Mouse (Mus musculus) liver, adult 2 months (tissue): Measurements from ENCODE around the gene Gnai2. TPM values are rescaled to one million over a fixed set of nuclear protein-coding genes. Genes with fewer than 3 reads are reported as not detected.
A peak's percentile ranks its signal among the peaks of the same experiment; 100 is the strongest.

ENCODE experiments used
- DNase-seq: peaks from one replicate; pipeline ENCODE4 v3.0.0-alpha.2; 2011; ENCODE audit warnings: low read depth, low spot score; ENCODE audit errors: extremely low read depth
- H3K27ac ChIP-seq: fragments of 200-500 bp; replicated peaks from 2 replicates; pipeline ENCODE4 v1.5.1; 2012; ENCODE audit warnings: low read depth, mild to moderate bottlenecking, control low read depth, inconsistent platforms, low read length; ENCODE audit not compliant: insufficient read depth
- H3K27me3 ChIP-seq: fragments of 200-500 bp; 2 replicates; pipeline ENCODE4 v1.6.1; 2012; ENCODE audit warnings: mild to moderate bottlenecking, moderate library complexity, low read length, inconsistent platforms; ENCODE audit not compliant: control insufficient read depth, insufficient read depth
- H3K36me3 ChIP-seq: fragments of 200-500 bp; 2 replicates; pipeline ENCODE4 v1.6.1; 2012; ENCODE audit warnings: low read length, inconsistent platforms; ENCODE audit not compliant: control insufficient read depth, insufficient read depth
- H3K4me1 ChIP-seq: fragments of 200-500 bp; 2 replicates; pipeline ENCODE4 v1.6.1; 2011; ENCODE audit warnings: low read length; ENCODE audit not compliant: control insufficient read depth, insufficient read depth
- H3K4me3 ChIP-seq: fragments of 200-500 bp; 2 replicates; pipeline ENCODE4 v1.5.1; 2011; ENCODE audit warnings: low read depth, mild to moderate bottlenecking, control low read depth, low read length, moderate library complexity; ENCODE audit not compliant: insufficient read depth
- H3K79me2 ChIP-seq: fragments of 200-500 bp; 2 replicates; pipeline ENCODE4 v1.6.1; 2012; ENCODE audit warnings: inconsistent platforms, mild to moderate bottlenecking, low read length, moderate library complexity; ENCODE audit not compliant: control insufficient read depth, insufficient read depth
- H3K9ac ChIP-seq: fragments of 200-500 bp; 2 replicates; pipeline ENCODE4 v1.6.1; 2012; ENCODE audit warnings: low read depth, mild to moderate bottlenecking, control low read depth, inconsistent platforms, low read length
- CTCF ChIP-seq: fragments of 200-500 bp; IDR thresholded peaks from 2 replicates; pipeline ENCODE4 v1.5.1; 2011; ENCODE audit warnings: low read depth, low read length, control low read depth
- POLR2A ChIP-seq: fragments of 200-500 bp; IDR thresholded peaks from 2 replicates; pipeline ENCODE4 v1.6.1; 2011; ENCODE audit warnings: low read length, control low read depth; ENCODE audit not compliant: insufficient read depth; ENCODE audit errors: extremely low read depth
- WGBS: fragments of 180-500 bp; shearing (Covaris S2); methylation state at CpG from one replicate; pipeline ENCODE4 v1.1.7; 2018; 5-methylcytosine and 5-hydroxymethylcytosine counted together
- polyA plus RNA-seq: library from polyadenylated mRNA; depleted of rRNA; stranded (reverse); fragments of >200 nt; gene quantifications from 2 replicates; pipeline ENCODE4 v1.2.3, GENCODE M21; 2012
- total RNA-seq: library from RNA; depleted of rRNA; stranded (reverse); fragments of >200 nt; gene quantifications from 2 replicates; pipeline ENCODE4 v1.2.3, GENCODE M21; 2014

Gene Gnai2
- total and polyA plus RNA-seq, 2 experiments: 31.6 to 122 TPM

- Histone ChIP-seq H3K36me3 (peaks cover 48% of the 10 kb centered on the region), H3K27ac (peak overlapping the region; percentile 32), H3K4me1 (peaks cover 46% of the 10 kb centered on the region), H3K79me2 (no peaks in the 10 kb centered on the region), H3K27me3 (no peaks in the 10 kb centered on the region), H3K4me3 (no peak overlapping the region), H3K9ac (no peak overlapping the region)
- DNase-seq: peak; percentile 8
- WGBS: 84% methylated on average over 5 of the region's 5 CpGs
- TF ChIP-seq CTCF: no peak
- no peak for TF ChIP-seq POLR2A
These were observed 22.0 kb upstream of the Gnai2 start for GRCm38 (mm10) chr9:107657144-107657543.

GRCm38 (mm10) chr9:107654585-107654984 lies 19.4 kb upstream of the Gnai2 start:
- WGBS: 68% methylated on average over 4 of the region's 4 CpGs
- Histone ChIP-seq H3K4me3 (no peak overlapping the region), H3K9ac (no peak overlapping the region), H3K79me2 (no peaks in the 10 kb centered on the region), H3K36me3 (peaks cover 52% of the 10 kb centered on the region), H3K27me3 (no peaks in the 10 kb centered on the region), H3K27ac (peak overlapping the region; percentile 78), H3K4me1 (peaks cover 31% of the 10 kb centered on the region; the same call in 1 of the 2 replicates)
- DNase-seq: peak; percentile 17
- no peak for TF ChIP-seq CTCF
- no peak for TF ChIP-seq POLR2A

GRCm38 (mm10) chr9:107653474-107653873 lies 18.3 kb upstream of the Gnai2 start:
- no peaks in the 10 kb centered on the region for H3K79me2 ChIP-seq
- DNase-seq: peak; percentile 84
- WGBS: 17% methylated on average over 2 of the region's 2 CpGs
- no peaks in the 10 kb centered on the region for H3K27me3 ChIP-seq
- no peak for TF ChIP-seq CTCF
- no peak for TF ChIP-seq POLR2A
- H3K27ac ChIP-seq: peak overlapping the region; percentile 78
- H3K36me3 ChIP-seq: peaks cover 52% of the 10 kb centered on the region
- no peak overlapping the region for H3K4me3 ChIP-seq
- peaks cover 25% of the 10 kb centered on the region; the same call in 1 of the 2 replicates for H3K4me1 ChIP-seq
- no peak overlapping the region; the same call in 1 of the 2 replicates for H3K9ac ChIP-seq

- TF ChIP-seq POLR2A: 0 out of 2 replicates have a peak, but pooled peaks have one; percentile 20
- TF ChIP-seq CTCF: no peak
- H3K9ac ChIP-seq: no peak overlapping the region
- no peaks in the 10 kb centered on the region for H3K79me2 ChIP-seq
- peak overlapping the region; percentile 1 for H3K27ac ChIP-seq
- DNase-seq: peak; percentile 47
- H3K36me3 ChIP-seq: peaks cover 28% of the 10 kb centered on the region
- H3K4me3 ChIP-seq: no peak overlapping the region
- 47% methylated on average over 12 of the region's 12 CpGs for WGBS
- peaks cover 12% of the 10 kb centered on the region; the same call in 1 of the 2 replicates for H3K4me1 ChIP-seq
- no peaks in the 10 kb centered on the region for H3K27me3 ChIP-seq
These were observed 15.7 kb upstream of the Gnai2 start for GRCm38 (mm10) chr9:107650708-107651481.

GRCm38 (mm10) chr9:107650225-107650624 lies 15.1 kb upstream of the Gnai2 start:
- H3K27ac ChIP-seq: peak overlapping the region; percentile 1
- peaks cover 11% of the 10 kb centered on the region for H3K4me1 ChIP-seq
- no peaks in the 10 kb centered on the region for H3K79me2 ChIP-seq
- TF ChIP-seq POLR2A (no peak), CTCF (no peak)
- no peak overlapping the region for H3K4me3 ChIP-seq
- WGBS: 30% methylated on average over 7 of the region's 7 CpGs
- H3K9ac ChIP-seq: no peak overlapping the region
- no peak for DNase-seq
- peaks cover 24% of the 10 kb centered on the region for H3K36me3 ChIP-seq
- H3K27me3 ChIP-seq: no peaks in the 10 kb centered on the region

- peaks cover 14% of the 10 kb centered on the region for H3K36me3 ChIP-seq
- H3K4me3 ChIP-seq: no peak overlapping the region
- H3K27me3 ChIP-seq: no peaks in the 10 kb centered on the region
- peak; percentile 62 for DNase-seq
- H3K27ac ChIP-seq: no peak overlapping the region
- H3K79me2 ChIP-seq: no peaks in the 10 kb centered on the region
- H3K4me1 ChIP-seq: peaks cover 7% of the 10 kb centered on the region
- 25% methylated on average over 3 of the region's 3 CpGs for WGBS
- H3K9ac ChIP-seq: no peak overlapping the region
- TF ChIP-seq POLR2A (no peak), CTCF (no peak)
These were observed 13.6 kb upstream of the Gnai2 start for GRCm38 (mm10) chr9:107648767-107649166.
